Comparison of ENCODE assay signal across 12 mouse cellular contexts in genomic region chr11:57685689-57686454, GRCm38 (mm10). TPM values are rescaled to one million over a fixed set of nuclear protein-coding genes. Genes with fewer than 3 reads are reported as not detected.
DNase-seq lines count a peak whose midpoint lies in the region; ATAC-seq and TF ChIP-seq lines count a peak whose summit lies in the region.
"Had no signal": no experiment of that assay in that cellular context is flagged by ENCODE, and none has a peak within 500 bp of the region (broad histone marks: within the 10 kb centered on the region; RNA-seq: fewer than 3 reads in every experiment).

No protein-coding gene starts in this region.

- no peak overlapping the region for H3K9ac ChIP-seq in heart, embryonic 11.5 days (ENCODE audit: low read depth, low read length)
- no peak overlapping the region for H3K9ac ChIP-seq in midbrain, embryonic 12.5 days (replicated peaks)
- H3K9ac ChIP-seq: stomach, embryonic 15.5 days had no signal

- H3K4me1 ChIP-seq in heart, embryonic 10.5 days, result peaks cover 82% of the 10 kb centered on the region
- H3K4me1 ChIP-seq in heart, embryonic 11.5 days (ENCODE audit: control insufficient read depth, insufficient read depth, low read length), result peaks cover 48% of the 10 kb centered on the region
- H3K4me1 ChIP-seq in midbrain, embryonic 12.5 days, result peaks cover 40% of the 10 kb centered on the region

- 64% methylated on average over 10 of the region's 10 CpGs for whole genome bisulfite sequencing in heart, embryonic 10.5 days
- WGBS in heart, embryonic 11.5 days (ENCODE audit: insufficient replicate concordance), result 58% methylated on average over 10 of the region's 10 CpGs
- 26% methylated on average over 10 of the region's 10 CpGs for WGBS in midbrain, embryonic 12.5 days

- H3K27me3 ChIP-seq in heart, embryonic 10.5 days (ENCODE audit: insufficient read depth, poor library complexity, severe bottlenecking), result no peaks in the 10 kb centered on the region
- no peaks in the 10 kb centered on the region for H3K27me3 ChIP-seq in heart, embryonic 11.5 days (ENCODE audit: control insufficient read depth, insufficient read depth, low read length)
- H3K27me3 ChIP-seq in midbrain, embryonic 12.5 days, result peaks cover 12% of the 10 kb centered on the region; the same call in 1 of the 2 replicates
- H3K27me3 ChIP-seq: stomach, embryonic 15.5 days had no signal

- DNase-seq in heart, embryonic 10.5 days (ENCODE audit: low spot score), result no peak
- DNase-seq in A20 (ENCODE audit: low read depth, low spot score), result peak; percentile 63
- peak; percentile 83 for DNase-seq in brain, embryonic 14.5 days (ENCODE audit: low read depth)
- DNase-seq in ovary, postnatal 10 days (ENCODE audit: low spot score), result no peak
- DNase-seq in layer of hippocampus, postnatal 14 days (ENCODE audit: low spot score in 2 of 2), result no peak
- DNase-seq in right cerebral cortex, postnatal 36 days (ENCODE audit: low spot score in 2 of 2), result no peak
- DNase-seq: cerebellum, adult 2 months; kidney, adult 9 months; lung, postnatal 10 days had no signal

- no peak for ATAC-seq in heart, embryonic 11.5 days (replicated peaks; ENCODE audit: insufficient number of reproducible peaks, low FRiP score, low TSS enrichment)
- 0 out of 2 replicates have a peak, but pooled peaks have one; percentile 44 for ATAC-seq in midbrain, embryonic 12.5 days (ENCODE audit: low FRiP score, low read depth)

- H3K36me3 ChIP-seq in heart, embryonic 10.5 days, result no peaks in the 10 kb centered on the region
- H3K36me3 ChIP-seq in heart, embryonic 11.5 days (ENCODE audit: control insufficient read depth, insufficient read depth, low read length), result no peaks in the 10 kb centered on the region
- H3K36me3 ChIP-seq in midbrain, embryonic 12.5 days, result no peaks in the 10 kb centered on the region
- H3K36me3 ChIP-seq: stomach, embryonic 15.5 days had no signal

- H3K4me3 ChIP-seq in heart, embryonic 10.5 days, result no peak overlapping the region
- H3K4me3 ChIP-seq in heart, embryonic 11.5 days (ENCODE audit: low read depth, low read length), result no peak overlapping the region
- no peak overlapping the region for H3K4me3 ChIP-seq in midbrain, embryonic 12.5 days
- H3K4me3 ChIP-seq: stomach, embryonic 15.5 days had no signal

- 0 out of 2 replicates have a peak overlapping the region, but pooled peaks have one; percentile 26 for H3K27ac ChIP-seq in heart, embryonic 10.5 days
- H3K27ac ChIP-seq in heart, embryonic 11.5 days (ENCODE audit: low read depth, low read length), result no peak overlapping the region
- H3K27ac ChIP-seq in midbrain, embryonic 12.5 days (replicated peaks), result no peak overlapping the region
- H3K27ac ChIP-seq: stomach, embryonic 15.5 days had no signal

- TF ChIP-seq CTCF in brain, embryonic 14.5 days (IDR thresholded peaks at IDR 0.05; ENCODE audit: borderline replicate concordance, extremely low read depth, insufficient read depth, insufficient read length), result no peak

- no peak for TF ChIP-seq POLR2A in brain, embryonic 14.5 days (IDR thresholded peaks at IDR 0.05; ENCODE audit: borderline replicate concordance, extremely low read depth, insufficient read depth, insufficient read length, poor library complexity, severe bottlenecking)

- no peaks in the 10 kb centered on the region for H3K9me3 ChIP-seq in heart, embryonic 10.5 days
- H3K9me3 ChIP-seq in heart, embryonic 11.5 days (replicated peaks; ENCODE audit: control insufficient read depth, low read length), result no peaks in the 10 kb centered on the region
- no peaks in the 10 kb centered on the region for H3K9me3 ChIP-seq in midbrain, embryonic 12.5 days
- H3K9me3 ChIP-seq: stomach, embryonic 15.5 days had no signal

- H3K4me2 ChIP-seq in heart, embryonic 11.5 days, result no peak overlapping the region
- no peak overlapping the region for H3K4me2 ChIP-seq in midbrain, embryonic 12.5 days (replicated peaks)
- H3K4me2 ChIP-seq: stomach, embryonic 15.5 days had no signal

RNA-seq across cellular contexts. Expression of gene Galnt10, which starts 40.6 kb away (rescaled TPM):
- polyA plus RNA-seq in heart, embryonic 10.5 days (2016; fragmentation: Nextera tagmentation; extraction: Ambion mirVana), result 16.6 and 20.7 TPM in 2 replicates
- polyA plus RNA-seq in heart, embryonic 11.5 days (2014; fragmentation: Nextera tagmentation; extraction: Ambion mirVana), result 7.1 and 10.6 TPM in 2 replicates
- polyA plus RNA-seq in brain, embryonic 14.5 days (2012; rRNA removed), result 11.7 and 16.5 TPM in 2 replicates
- 25.8 and 26.6 TPM in 2 replicates for polyA plus RNA-seq in midbrain, embryonic 12.5 days (2016; fragmentation: Nextera tagmentation; extraction: Ambion mirVana)
- 1 to 10 TPM; 9.4 to 9.9 TPM for total RNA-seq in layer of hippocampus, postnatal 14 days (2021)

Comparison
In these comparisons a context has a peak if more than half of its experiments do, and no peak if none do; other contexts are left out.
1. DNase-seq: peak in A20 (single experiment) and brain, embryonic 14.5 days (single experiment); none in heart, embryonic 10.5 days (single experiment), ovary, postnatal 10 days (single experiment), layer of hippocampus, postnatal 14 days (0 of 2) and right cerebral cortex, postnatal 36 days (0 of 2).